Mouse (Mus musculus) intestine, embryonic 15.5 days (tissue): ENCODE measurements around the gene Scube2. TPM values are rescaled to one million over a fixed set of nuclear protein-coding genes. Genes with fewer than 3 reads are reported as not detected.

Experiments
- ATAC-seq: fragments of 200-750 bp; cut with Nextera tagmentation; 2 replicates; pipeline ENCODE4 v1.8.0; 2017; ENCODE audit warnings: moderate TSS enrichment, moderate library complexity
- H3K27ac ChIP-seq: fragments of 300-500 bp; sonication (generic); 2 replicates; pipeline ENCODE4 v1.5.1; 2015; ENCODE audit warnings: mild to moderate bottlenecking, inconsistent platforms
- H3K27me3 ChIP-seq: fragments of 300-500 bp; sonication (generic); replicated peaks from 2 replicates; pipeline ENCODE4 v1.6.1; 2015; ENCODE audit warnings: inconsistent platforms
- H3K36me3 ChIP-seq: fragments of 300-500 bp; sonication (generic); 2 replicates; pipeline ENCODE4 v1.6.1; 2015; ENCODE audit warnings: inconsistent platforms
- H3K4me1 ChIP-seq: fragments of 300-500 bp; sonication (generic); replicated peaks from 2 replicates; pipeline ENCODE4 v1.6.1; 2015; ENCODE audit warnings: inconsistent platforms
- H3K4me2 ChIP-seq: fragments of 300-500 bp; sonication (generic); replicated peaks from 2 replicates; pipeline ENCODE4 v1.6.1; 2015; ENCODE audit warnings: mild to moderate bottlenecking, inconsistent platforms
- H3K4me3 ChIP-seq: fragments of 300-500 bp; sonication (generic); replicated peaks from 2 replicates; pipeline ENCODE4 v1.5.1; 2015; ENCODE audit warnings: inconsistent platforms
- H3K9ac ChIP-seq: fragments of 300-500 bp; sonication (generic); 2 replicates; pipeline ENCODE4 v1.6.1; 2015; ENCODE audit warnings: inconsistent platforms
- H3K9me3 ChIP-seq: fragments of 300-500 bp; sonication (generic); 2 replicates; pipeline ENCODE4 v1.6.1; 2016; ENCODE audit warnings: inconsistent platforms
- WGBS: fragments of 180-500 bp; shearing (Covaris S2); methylation state at CpG from one replicate; pipeline ENCODE4 v1.1.7; 2015; 5-methylcytosine and 5-hydroxymethylcytosine counted together
- polyA plus RNA-seq: library from polyadenylated mRNA; unstranded; fragments of >200 nt; fragmentation: Nextera tagmentation; extraction: Ambion mirVana; gene quantifications from 2 replicates; pipeline ENCODE4 v1.2.1, GENCODE M21; 2015

The Scube2 gene
- 1.6 and 1.7 TPM in 2 replicates for polyA plus RNA-seq

DNA sequence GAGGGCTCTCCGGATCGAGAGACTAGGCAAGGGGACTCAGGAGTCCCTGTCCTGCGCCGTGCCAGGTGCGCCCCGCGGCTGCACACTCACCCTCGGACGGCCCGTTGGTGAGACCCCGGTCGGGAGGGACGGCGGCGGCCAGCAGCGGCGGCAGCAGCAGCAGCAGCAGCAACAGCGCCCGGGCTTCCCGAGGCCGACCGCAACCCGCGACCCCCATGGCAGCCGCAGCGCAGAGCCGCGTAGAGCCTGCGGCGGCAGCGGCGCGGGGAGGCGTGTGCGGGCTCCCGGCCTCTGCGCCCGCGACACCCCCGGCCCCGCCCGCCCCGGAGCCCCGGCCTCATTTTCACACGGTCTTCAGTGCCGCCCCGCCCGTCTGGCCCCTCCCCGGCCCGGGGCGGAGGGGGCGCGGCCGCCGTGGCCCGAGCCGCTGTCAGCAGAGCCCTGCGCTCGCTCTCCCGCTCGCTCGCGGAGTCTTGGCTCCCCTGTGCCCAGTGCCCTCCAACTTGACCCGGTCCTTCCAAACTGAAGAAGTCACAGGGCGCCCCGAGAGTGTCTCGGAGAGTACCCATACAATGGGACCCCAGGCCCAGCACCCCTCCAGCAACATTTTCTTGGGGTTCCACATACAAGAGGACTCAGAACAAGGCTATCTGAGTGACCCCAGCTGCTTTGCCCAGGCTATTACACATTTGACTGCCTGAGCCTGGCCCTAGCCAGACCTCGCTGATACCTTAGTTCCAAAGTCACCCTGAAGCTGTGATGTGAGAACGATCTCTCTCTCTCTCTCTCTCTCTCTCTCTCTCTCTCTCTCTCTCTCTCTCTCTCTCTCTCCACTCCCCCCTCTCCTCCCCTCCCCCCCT, at the start of gene Scube2:
TSS of gene Scube2 (minus strand) at position 310 of the 860 bp plus-strand sequence.
- peak; percentile 92 for ATAC-seq
- H3K9me3 ChIP-seq = no peaks in the 10 kb centered on the region
- WGBS = 2% methylated on average over 61 of the region's 69 CpGs

DNA sequence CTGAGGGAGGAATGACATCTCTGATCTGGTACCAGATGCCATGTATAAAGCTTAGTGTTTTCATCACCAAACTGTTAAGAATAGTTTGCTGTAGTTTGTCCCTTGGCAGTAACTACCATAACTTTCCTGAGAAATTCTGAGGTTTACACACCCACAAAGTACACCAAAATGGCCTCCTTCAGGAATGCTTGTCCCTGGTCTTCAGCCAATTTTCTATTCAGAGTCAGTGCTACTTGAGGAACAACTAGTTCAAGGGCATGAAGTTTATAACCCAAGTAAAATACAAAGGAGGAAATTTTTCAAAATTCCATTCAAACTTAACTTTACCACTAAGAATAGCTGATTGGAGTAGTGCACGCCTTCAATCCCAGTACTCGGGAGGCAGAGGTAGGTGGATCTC, 40.7 kb upstream of the Scube2 start:
- Histone ChIP-seq H3K36me3 (peaks cover 35% of the 10 kb centered on the region; the same call in 1 of the 2 replicates), H3K27ac (no peak overlapping the region), H3K4me2 (no peak overlapping the region), H3K27me3 (no peaks in the 10 kb centered on the region), H3K4me1 (no peaks in the 10 kb centered on the region), H3K4me3 (no peak overlapping the region), H3K9me3 (no peaks in the 10 kb centered on the region), H3K9ac (no peak overlapping the region)
- 89% methylated on average over 2 of the region's 2 CpGs for WGBS
- ATAC-seq = no peak

More for the DNA sequence above, at the start of gene Scube2:
- H3K4me1 ChIP-seq = no peaks in the 10 kb centered on the region; the same call in 1 of the 2 replicates
- peak within 1 kb of the TSS; percentile 59 for H3K4me3 ChIP-seq
- H3K9ac ChIP-seq = peak within 1 kb of the TSS; percentile 39
- H3K27ac ChIP-seq = no peak within 1 kb of the TSS
- peaks cover 23% of the 10 kb centered on the region for H3K27me3 ChIP-seq
- peak within 1 kb of the TSS; percentile 98 for H3K4me2 ChIP-seq
- H3K36me3 ChIP-seq = no peaks in the 10 kb centered on the region

GRCm38 (mm10) chr7:109900921-109901320, 35.4 kb upstream of the Scube2 start:
- Histone ChIP-seq H3K4me3 (no peak overlapping the region), H3K36me3 (peaks cover 52% of the 10 kb centered on the region), H3K9ac (no peak overlapping the region), H3K4me1 (no peaks in the 10 kb centered on the region), H3K9me3 (no peaks in the 10 kb centered on the region), H3K27me3 (no peaks in the 10 kb centered on the region), H3K27ac (no peak overlapping the region), H3K4me2 (no peak overlapping the region)
- WGBS = 84% methylated on average over 9 of the region's 9 CpGs
- no peak for ATAC-seq

GRCm38 (mm10) chr7:109898911-109899310, 33.4 kb upstream of the Scube2 start:
- H3K4me2 ChIP-seq = no peak overlapping the region
- H3K9me3 ChIP-seq = no peaks in the 10 kb centered on the region
- no peak for ATAC-seq
- peaks cover 57% of the 10 kb centered on the region for H3K36me3 ChIP-seq
- no peak overlapping the region for H3K4me3 ChIP-seq
- H3K27me3 ChIP-seq = no peaks in the 10 kb centered on the region
- no peak overlapping the region for H3K27ac ChIP-seq
- no peaks in the 10 kb centered on the region for H3K4me1 ChIP-seq
- no peak overlapping the region for H3K9ac ChIP-seq

GRCm38 (mm10) chr7:109892530-109892929, 27.1 kb upstream of the Scube2 start:
- H3K36me3 ChIP-seq = peaks cover 30% of the 10 kb centered on the region
- no peaks in the 10 kb centered on the region for H3K27me3 ChIP-seq
- WGBS = 44% methylated on average over 3 of the region's 3 CpGs
- H3K4me3 ChIP-seq = no peak overlapping the region
- no peaks in the 10 kb centered on the region for H3K4me1 ChIP-seq
- H3K4me2 ChIP-seq = no peak overlapping the region
- ATAC-seq = peak; percentile 61
- no peaks in the 10 kb centered on the region for H3K9me3 ChIP-seq
- no peak overlapping the region for H3K27ac ChIP-seq
- no peak overlapping the region for H3K9ac ChIP-seq

- 79% methylated on average over 4 of the region's 4 CpGs for WGBS
- H3K36me3 ChIP-seq = peaks cover 26% of the 10 kb centered on the region
- H3K27ac ChIP-seq = no peak overlapping the region
- H3K9ac ChIP-seq = no peak overlapping the region
- no peaks in the 10 kb centered on the region for H3K27me3 ChIP-seq
- no peak for ATAC-seq
- no peak overlapping the region for H3K4me2 ChIP-seq
- H3K4me3 ChIP-seq = no peak overlapping the region
- no peaks in the 10 kb centered on the region for H3K4me1 ChIP-seq
- 0 out of 2 replicates have a peak, but pooled peaks cover 1% of the 10 kb centered on the region for H3K9me3 ChIP-seq
Measured at GRCm38 (mm10) chr7:109891786-109892185, 26.3 kb upstream of the Scube2 start.

DNA sequence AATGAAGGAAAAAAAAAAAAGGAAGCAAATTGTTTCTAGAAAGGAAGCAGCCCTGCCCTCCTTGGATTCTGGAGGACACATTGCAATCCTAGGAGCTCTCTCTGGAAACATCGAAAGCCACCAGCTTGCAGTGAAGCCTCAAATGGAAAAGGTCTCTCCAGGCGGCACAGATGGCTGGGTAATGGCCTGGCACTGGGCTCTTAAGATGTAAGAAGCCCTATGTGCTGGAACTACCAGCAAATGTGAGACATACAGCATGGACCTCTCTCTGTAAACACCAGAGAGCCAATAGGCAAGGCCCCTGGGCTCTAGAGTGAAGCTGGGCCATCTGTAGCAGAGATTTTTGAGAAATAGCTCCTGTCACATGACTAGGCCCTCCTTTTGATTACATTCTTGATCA, 24.8 kb upstream of the Scube2 start:
- WGBS = 92% methylated on average over 2 of the region's 2 CpGs

GRCm38 (mm10) chr7:109889300-109889699, 23.8 kb upstream of the Scube2 start:
- no peak overlapping the region for H3K27ac ChIP-seq
- 0 out of 2 replicates have a peak, but pooled peaks cover 3% of the 10 kb centered on the region for H3K9me3 ChIP-seq
- 76% methylated on average over 5 of the region's 5 CpGs for WGBS
- no peaks in the 10 kb centered on the region for H3K27me3 ChIP-seq
- no peak overlapping the region for H3K4me3 ChIP-seq
- no peak overlapping the region for H3K4me2 ChIP-seq
- ATAC-seq = no peak
- H3K36me3 ChIP-seq = peaks cover 9% of the 10 kb centered on the region
- no peaks in the 10 kb centered on the region for H3K4me1 ChIP-seq
- no peak overlapping the region for H3K9ac ChIP-seq

More for the DNA sequence above, 24.8 kb upstream of the Scube2 start:
- no peaks in the 10 kb centered on the region for H3K27me3 ChIP-seq
- H3K4me2 ChIP-seq = no peak overlapping the region
- H3K9ac ChIP-seq = no peak overlapping the region
- H3K4me3 ChIP-seq = no peak overlapping the region
- ATAC-seq = no peak
- H3K27ac ChIP-seq = no peak overlapping the region
- 0 out of 2 replicates have a peak, but pooled peaks cover 3% of the 10 kb centered on the region for H3K9me3 ChIP-seq
- peaks cover 13% of the 10 kb centered on the region for H3K36me3 ChIP-seq
- H3K4me1 ChIP-seq = no peaks in the 10 kb centered on the region

- Histone ChIP-seq H3K9ac (no peak overlapping the region), H3K27ac (no peak overlapping the region), H3K4me3 (no peak overlapping the region), H3K36me3 (0 out of 2 replicates have a peak, but pooled peaks cover 3% of the 10 kb centered on the region), H3K27me3 (no peaks in the 10 kb centered on the region), H3K9me3 (0 out of 2 replicates have a peak, but pooled peaks cover 3% of the 10 kb centered on the region), H3K4me2 (no peak overlapping the region), H3K4me1 (no peaks in the 10 kb centered on the region)
- no peak for ATAC-seq
- WGBS = 94% methylated on average over 1 of the region's 1 CpGs
Measured at GRCm38 (mm10) chr7:109886249-109886648, 20.8 kb upstream of the Scube2 start.

- Histone ChIP-seq H3K4me1 (0 out of 2 replicates have a peak, but pooled peaks cover 4% of the 10 kb centered on the region), H3K36me3 (0 out of 2 replicates have a peak, but pooled peaks cover 3% of the 10 kb centered on the region), H3K4me2 (no peak overlapping the region), H3K9ac (no peak overlapping the region), H3K9me3 (0 out of 2 replicates have a peak, but pooled peaks cover 3% of the 10 kb centered on the region), H3K27me3 (no peaks in the 10 kb centered on the region), H3K4me3 (no peak overlapping the region), H3K27ac (no peak overlapping the region)
- 89% methylated on average over 2 of the region's 2 CpGs for WGBS
- ATAC-seq = no peak
Measured at GRCm38 (mm10) chr7:109882574-109882973, 17.1 kb upstream of the Scube2 start.

DNA sequence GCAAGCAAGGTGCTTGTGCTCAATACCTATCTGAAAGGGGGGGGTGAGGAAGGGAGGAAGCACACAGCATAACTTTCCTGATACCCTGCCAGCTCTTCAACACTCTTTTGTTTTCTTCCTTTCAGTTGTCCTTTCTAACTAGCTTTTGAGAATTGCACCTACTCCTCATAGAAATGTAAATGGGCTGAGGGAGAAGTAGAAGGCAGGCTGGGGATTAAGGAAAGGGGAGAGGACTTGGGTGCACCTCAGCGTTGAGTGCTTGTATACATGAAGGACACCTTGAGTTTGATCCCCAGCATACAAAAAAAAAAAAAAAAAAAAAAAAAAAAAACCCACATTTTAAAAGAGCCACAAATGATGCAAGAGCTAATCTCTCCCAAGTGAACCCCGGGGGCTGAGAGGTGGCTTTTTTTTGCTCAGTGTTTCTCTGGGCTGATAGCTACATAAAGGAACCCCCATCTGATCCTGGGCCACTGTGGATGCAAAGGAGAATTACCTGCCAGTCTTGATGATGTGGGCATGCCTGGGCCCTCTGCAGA, 16.2 kb upstream of the Scube2 start:
- ATAC-seq = no peak
- H3K9me3 ChIP-seq = no peaks in the 10 kb centered on the region
- WGBS = 58% methylated on average over 2 of the region's 2 CpGs
- no peaks in the 10 kb centered on the region for H3K27me3 ChIP-seq
- no peak overlapping the region for H3K4me2 ChIP-seq
- no peak overlapping the region for H3K27ac ChIP-seq
- no peak overlapping the region for H3K9ac ChIP-seq
- no peak overlapping the region for H3K4me3 ChIP-seq
- H3K36me3 ChIP-seq = 0 out of 2 replicates have a peak, but pooled peaks cover under 1% of the 10 kb centered on the region
- 0 out of 2 replicates have a peak, but pooled peaks cover 4% of the 10 kb centered on the region for H3K4me1 ChIP-seq

GRCm38 (mm10) chr7:109879158-109879557, 13.7 kb upstream of the Scube2 start:
- Histone ChIP-seq H3K4me1 (0 out of 2 replicates have a peak, but pooled peaks cover 4% of the 10 kb centered on the region), H3K27me3 (no peaks in the 10 kb centered on the region), H3K4me2 (0 out of 2 replicates have a peak overlapping the region, but pooled peaks have one; percentile 3), H3K27ac (no peak overlapping the region), H3K4me3 (no peak overlapping the region), H3K36me3 (no peaks in the 10 kb centered on the region), H3K9me3 (no peaks in the 10 kb centered on the region), H3K9ac (no peak overlapping the region)
- ATAC-seq = peak; percentile 43; the same call in 1 of the 2 replicates
- WGBS = 35% methylated on average over 12 of the region's 12 CpGs
